Mouse (Mus musculus): Measurements from ENCODE around the gene Mrpl28.

GRCm38 (mm10) chr17:26125226-26125625, 1.9 kb downstream of the Mrpl28 start:
- TF ChIP-seq GATA1 (IDR thresholded peaks at IDR 0.05; ENCODE audit: borderline replicate concordance, low read length) (no peak), FLI1 (IDR thresholded peaks at IDR 0.05; ENCODE audit: low read length) (no peak)
